Mouse (Mus musculus) cerebellum, adult 11 months (tissue): ENCODE results near the gene Flad1.
"Not testable (repeated sequence)": the region's sequence is repeated elsewhere in the genome, so short reads cannot be mapped to it uniquely, and the experiment has no call there.

ENCODE experiments used
- DNase-seq: peaks from one replicate; pipeline ENCODE4 v3.0.0; 2022

Flad1 gene

DNA sequence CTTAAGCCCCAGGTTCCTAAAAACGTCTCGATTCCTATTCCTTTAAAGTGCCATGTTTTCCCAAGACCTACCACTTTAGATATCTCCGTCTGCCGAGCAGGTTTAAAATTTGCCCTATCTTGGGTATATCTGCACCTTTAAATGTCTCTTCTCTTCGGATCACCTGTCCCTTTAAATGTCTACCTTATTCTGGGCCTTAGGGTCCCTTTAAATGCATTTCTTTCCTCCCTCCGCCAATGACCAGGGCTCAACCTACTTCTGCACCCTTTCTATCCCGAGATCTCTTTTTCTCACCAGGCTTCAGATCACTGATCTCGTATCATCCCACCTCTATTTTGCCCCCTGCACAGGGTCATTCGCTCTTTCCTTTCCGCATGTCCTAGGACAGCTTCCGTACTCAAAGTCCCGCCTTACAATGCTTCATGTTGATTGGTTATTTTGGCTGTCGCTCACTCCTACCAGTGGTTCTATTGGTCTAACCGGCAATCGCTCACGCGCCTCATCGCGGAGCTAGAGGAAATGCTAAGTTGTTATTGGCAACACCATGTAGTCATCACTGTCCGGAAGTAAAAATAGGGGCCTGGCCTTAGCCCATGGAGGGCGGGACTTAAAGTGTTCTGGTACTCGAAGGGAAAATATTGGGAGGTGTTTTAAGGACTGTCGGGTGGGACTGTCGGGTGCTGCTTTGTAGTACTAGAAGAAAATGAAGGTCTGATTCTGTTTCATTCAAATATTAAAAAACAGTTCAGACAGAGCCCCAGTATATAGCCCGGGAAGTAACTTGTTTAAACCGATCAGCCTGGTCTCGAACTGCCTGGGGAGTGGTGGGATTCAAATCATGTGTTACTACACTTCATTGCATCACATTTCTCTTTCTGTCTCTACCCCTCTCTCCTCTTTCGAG is at the start of gene Flad1:
Flad1 (minus strand) TSS at position 381 of the 904 bp plus-strand sequence.
- DNase-seq: peak; percentile 99

GRCm38 (mm10) chr3:89458965-89459807 is 47.5 kb upstream of the Flad1 start:
- DNase-seq: peak; percentile 87

- DNase-seq: no peak
Observed at GRCm38 (mm10) chr3:89458372-89458964, 46.8 kb upstream of the Flad1 start.

- peak; percentile 45 for DNase-seq
Observed at GRCm38 (mm10) chr3:89456726-89457665, 45.3 kb upstream of the Flad1 start.

DNA sequence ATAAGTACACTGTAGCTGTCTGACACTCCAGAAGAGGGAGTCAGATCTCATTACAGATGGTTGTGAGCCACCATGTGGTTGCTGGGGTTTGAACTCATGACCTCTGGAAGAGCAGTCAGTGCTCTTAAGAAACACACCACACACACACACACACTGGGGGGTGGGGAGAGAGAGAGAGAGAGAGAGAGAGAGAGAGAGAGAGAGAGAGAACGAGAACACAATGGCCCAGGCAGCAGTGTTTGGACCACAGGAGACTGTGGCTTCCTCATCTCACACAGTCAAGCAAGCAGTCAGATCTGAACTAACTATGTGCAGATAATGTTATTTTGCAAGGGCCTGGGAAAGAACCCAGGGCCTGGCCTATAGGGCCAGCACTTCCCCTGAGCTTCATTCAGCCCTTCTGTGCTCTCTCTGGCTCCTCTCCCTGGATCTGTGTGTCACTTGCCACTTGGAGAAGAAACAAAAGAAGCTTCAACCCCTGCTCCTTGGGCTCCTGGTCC is 44.2 kb upstream of the Flad1 start:
- no peak for DNase-seq

DNA sequence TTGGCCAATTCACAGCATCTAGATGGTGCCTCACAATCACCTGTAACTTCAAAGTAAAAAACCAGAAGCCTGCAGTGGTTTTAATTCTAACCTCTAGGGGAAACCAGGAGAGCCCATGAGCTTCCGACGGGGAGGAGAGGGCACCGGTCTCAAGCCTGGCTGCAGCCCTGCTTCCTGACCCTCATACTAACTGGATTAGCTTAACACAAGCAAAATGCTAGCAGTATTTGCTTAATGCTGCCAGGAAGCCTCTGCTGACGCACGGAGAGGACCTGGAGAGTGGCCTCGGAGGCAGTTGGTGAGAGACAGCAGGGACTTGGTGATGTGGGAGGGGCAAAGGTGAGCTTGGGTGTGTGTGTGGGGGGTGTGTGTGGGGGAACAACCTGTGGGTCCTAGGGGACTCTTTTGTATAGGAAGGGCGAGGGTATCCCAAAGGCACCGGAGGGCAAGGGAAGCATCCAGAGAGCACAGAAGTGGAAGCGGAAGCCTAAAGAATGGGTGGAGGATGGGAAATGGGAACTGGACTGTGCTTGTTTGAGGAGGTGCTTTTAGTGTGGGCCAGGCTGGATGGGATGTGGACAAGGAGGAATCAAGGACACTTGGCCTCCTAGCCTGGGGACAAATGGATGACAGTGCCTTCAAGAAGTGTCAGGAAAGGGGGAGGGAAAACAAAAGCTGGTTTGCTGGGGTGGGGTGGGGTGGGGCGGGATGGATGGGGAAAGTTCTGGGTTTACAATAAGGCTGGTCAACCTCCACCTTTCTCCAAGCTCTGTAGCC is 42.9 kb upstream of the Flad1 start, which contains the start of gene Pmvk:
Pmvk (plus strand) TSS at position 141 of the 777 bp plus-strand sequence.
- DNase-seq: no peak

GRCm38 (mm10) chr3:89451916-89452315 is 40.2 kb upstream of the Flad1 start:
- DNase-seq: no peak

DNA sequence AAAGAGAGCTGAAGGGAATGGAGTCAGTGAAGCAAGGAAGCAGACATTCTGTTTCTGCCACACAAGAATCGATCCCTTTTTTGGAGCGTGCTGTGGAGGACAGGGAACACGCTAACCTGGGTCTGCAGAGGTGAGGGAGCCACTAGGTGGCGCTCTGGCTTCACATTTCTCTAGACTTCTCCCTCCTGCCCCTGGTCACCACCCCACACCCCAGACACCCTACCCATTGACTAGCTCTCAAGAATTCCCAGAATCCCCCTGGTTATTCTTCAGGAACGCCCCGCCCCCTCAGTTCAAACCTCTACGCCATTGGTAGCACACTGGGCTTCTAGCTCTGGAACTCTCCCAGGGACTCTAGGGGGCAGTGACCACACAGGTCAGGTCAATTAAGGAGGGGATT is 37.9 kb upstream of the Flad1 start:
- DNase-seq: peak; percentile 66

- DNase-seq: no peak
Observed at GRCm38 (mm10) chr3:89448720-89449537, 37.3 kb upstream of the Flad1 start.

DNA sequence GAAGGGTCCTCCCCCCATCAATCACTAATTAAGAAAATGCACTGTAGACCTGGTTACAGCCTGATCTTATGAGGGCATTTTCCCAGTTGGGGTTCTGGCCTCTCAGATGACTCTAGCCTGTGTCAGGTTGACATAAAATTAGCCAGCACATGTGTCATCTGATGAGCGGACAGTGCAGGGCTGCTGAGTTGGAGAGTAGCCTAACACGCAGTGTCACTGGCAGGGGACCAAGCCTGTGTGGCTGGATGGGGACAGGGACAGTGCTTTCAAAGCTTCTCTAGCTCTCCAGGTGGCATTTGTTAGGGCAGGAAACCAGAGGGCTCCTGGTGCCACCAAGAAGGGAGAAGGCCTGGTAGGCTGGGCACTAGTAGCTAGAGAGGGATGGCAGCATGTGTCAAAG is 29.0 kb upstream of the Flad1 start:
- no peak for DNase-seq

DNA sequence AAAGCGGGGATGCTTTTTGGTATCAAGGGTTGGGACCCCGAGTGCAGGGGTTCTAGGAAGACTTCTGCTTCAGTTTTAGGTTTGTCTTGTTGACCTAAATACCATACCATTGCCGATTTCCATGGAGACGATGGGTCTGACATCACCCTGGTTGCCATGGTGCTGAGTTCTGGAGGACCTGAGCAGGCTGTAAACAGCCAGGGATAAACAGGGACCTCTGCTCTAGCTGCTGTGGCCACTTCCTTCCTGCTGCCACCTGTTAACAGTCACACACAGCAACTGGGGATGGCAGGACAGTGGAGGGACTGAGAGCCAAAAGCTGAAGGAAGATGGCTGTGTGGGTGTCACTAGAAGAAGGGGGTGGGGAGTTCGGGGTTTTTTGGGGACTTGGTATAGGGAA is 25.6 kb upstream of the Flad1 start:
- no peak for DNase-seq

DNA sequence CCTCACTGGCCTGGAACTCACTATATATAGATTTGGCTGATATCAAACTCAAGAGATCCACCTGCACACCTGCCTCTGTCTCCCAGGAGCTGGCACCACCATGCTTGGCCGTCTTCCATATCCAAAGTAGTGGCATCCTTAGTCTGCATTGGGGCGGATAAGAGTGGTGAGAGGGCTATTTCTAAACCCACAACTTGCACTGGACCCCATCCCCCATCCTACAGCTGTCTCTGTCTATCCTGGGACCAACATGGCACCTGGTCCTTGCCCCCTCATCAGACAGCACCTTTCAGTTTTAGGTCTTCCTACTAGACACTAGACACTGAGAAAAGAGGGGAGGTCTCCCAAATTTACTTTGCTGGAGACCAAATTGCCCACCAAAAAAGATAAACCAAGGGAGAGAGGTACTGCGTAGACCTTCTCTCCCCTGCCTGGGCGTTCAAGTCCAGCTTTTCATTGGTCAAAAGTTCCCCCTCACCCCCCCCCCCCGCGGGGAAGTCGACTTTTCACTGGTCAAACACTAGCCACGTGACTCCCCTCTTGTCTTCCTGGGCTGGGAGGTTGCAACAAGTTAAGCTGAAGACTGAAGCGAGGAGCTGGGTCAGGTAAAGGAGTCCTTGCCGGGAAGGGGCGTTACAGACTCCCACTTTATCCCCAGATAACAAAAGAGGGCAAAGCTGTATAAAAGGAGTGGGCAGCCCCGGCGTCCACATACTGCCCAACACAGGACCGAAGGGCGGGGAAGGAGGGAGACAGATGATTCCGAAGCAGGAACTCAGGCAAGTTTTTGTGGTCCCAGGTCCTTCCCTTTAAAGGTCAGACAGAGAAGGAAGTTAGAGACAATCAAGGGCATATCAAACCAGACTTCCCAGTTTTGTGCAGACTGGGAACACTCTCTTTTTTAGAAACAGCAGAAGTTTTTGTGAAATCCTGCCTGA is 24.8 kb upstream of the Flad1 start, which contains the start of gene Pbxip1:
Pbxip1 (plus strand) TSS at position 531 of the 938 bp plus-strand sequence.
- no peak for DNase-seq

- DNase-seq: no peak
Observed at GRCm38 (mm10) chr3:89435041-89435440, 23.4 kb upstream of the Flad1 start.

DNA sequence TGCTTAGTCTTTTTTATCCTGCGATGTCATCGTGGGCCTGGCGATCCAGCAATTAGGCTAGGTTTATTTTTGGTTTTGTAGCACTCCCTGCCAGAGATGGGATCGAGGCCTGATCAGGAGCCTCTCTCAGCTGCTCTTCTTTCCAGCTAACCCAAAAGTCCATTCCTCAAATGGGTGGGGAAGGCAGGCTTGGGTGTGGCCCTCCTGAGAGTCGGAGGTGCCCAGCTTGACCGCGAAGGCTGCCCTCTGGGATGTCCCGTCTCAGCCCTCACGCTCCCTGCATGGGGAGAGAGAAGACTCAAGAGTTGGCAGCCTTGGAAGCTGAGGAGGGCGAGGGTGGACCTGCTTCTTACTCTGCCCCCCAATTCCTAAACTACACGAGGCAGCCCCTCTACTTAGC is 22.9 kb upstream of the Flad1 start:
- DNase-seq: no peak

DNA sequence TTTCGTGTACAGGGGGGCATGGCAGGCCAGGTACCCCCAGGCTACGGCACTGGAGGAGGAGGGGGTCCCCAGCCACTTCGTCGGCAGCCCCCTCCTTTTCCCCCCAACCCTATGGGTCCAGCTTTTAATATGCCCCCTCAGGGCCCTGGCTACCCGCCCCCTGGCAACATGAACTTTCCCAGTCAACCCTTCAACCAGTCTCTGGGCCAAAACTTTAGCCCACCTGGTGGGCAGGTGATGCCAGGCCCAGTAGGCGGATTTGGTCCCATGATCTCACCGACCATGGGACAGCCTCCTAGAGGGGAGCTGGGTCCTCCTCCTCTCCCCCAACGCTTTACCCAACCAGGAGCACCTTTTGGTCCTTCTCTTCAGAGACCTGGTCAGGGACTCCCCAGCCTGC is 20.9 kb upstream of the Flad1 start:
- DNase-seq: no peak

DNA sequence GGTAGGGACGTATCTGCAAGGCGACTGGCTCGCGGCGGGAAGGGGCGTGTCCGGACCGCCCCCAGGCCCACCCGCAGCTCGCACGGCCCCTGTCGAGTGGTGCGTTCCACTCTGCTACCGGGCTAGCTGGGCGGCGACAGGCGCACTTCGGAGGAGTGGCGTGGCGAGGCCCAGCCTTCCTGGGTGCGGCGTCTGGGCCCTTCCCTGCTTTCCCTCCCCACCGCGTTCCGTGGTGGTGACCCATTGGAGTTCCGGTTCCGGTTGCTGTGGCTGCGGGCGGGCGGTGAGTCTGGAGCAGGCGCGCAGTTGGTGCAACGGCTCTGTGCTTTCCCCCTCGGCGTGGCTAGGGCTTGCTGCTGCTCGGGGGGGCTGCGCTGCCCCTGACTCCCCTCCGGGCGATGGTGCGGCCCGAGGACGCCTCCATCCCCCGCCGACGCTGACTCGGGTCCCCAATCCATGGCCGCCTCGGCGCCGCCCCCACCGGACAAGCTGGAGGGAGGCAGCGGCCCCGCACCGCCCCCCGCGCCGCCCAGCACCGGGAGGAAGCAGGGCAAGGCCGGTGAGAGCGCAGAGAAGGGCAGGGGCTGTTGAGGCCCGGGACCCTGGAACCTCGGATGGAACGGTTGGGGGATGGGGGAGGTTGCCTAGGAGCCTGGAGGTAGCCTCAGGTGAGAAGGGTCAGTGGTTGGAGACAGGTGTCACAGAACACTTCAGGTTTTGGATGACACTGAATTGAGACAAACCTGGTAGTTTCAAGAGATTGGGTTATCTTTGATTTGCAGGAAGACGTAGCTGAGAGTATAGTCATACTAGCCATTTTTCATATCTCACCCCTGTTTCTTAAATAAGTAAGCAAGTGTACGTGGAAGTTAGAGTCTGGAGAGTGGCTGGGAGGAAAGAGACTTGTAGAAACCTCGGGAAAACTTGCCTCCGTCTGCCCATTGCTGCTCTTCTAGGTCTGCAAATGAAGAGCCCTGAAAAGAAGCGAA is 18.8 kb upstream of the Flad1 start, which contains the start of gene Pygo2:
Pygo2 (plus strand) TSS at position 44 of the 989 bp plus-strand sequence.
- peak; percentile 91 for DNase-seq

DNA sequence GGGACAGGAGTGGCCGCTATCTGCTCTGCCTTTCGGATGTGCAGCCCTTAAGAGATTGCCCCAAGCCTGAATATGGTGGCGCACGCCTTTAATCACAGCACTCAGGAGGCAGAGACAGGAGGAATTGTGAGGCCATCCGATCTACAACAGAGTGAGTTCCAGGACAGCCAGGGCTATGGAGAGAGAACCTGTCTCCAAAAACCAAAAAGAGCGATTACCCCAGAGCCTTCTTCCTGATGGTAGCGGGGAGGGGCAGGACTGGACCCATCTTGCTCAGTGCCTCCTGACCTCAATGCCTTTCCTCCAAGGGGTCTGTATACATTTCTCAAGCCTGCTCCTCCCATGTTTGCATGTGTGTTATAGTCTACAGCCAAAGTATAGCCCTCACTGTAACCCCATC is 17.4 kb upstream of the Flad1 start:
- not testable (repeated sequence) for DNase-seq
